Mouse (Mus musculus): ENCODE measurements around the gene Adam17. TPM values are rescaled to one million over a fixed set of nuclear protein-coding genes. Genes with fewer than 3 reads are reported as not detected.

Gene Adam17
- polyA plus RNA-seq, 1 experiment from 2014 or later, result 46.1 TPM

DNA sequence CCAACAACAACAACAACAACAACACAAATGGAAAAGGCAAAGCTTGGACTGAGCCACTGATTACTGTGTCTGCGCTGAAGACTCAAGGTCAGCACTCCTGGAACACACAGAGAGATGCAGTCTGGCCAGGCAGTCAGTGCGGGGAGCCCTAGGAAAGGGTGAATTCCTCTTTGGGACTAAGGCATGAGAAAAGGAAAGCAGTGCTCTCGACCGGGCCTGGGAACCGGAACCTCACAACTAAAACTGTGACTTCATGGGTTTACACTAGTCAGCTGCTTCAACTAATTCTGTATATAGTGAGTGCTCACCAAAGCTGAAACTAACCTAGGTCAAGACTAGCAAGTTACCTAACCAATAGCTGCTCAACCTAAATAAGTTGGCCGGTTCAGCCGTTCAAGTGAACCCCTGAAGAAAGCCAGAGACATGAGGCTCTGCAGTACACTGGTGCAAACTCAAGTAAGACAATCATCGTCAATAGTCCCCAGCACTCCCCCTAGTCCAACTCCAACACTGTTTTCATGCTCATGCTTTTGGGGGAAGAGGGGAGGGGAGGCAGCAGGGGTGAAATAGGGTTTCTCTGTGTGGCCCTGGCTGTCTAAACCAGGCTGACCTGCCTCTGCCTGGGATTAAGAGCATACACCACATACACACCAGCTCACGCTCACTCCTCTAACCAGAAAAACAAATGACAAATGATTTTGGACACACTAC lies 4.9 kb downstream of the Adam17 start:
- H3K36me3 ChIP-seq (replicated peaks; ENCODE audit: control insufficient read depth, insufficient read depth, low read depth, low read length), result no peaks in the 10 kb centered on the region
- 93% methylated on average over 9 of the region's 9 CpGs for WGBS
- H3K9ac ChIP-seq (replicated peaks; ENCODE audit: low read length), result no peak overlapping the region
- H3K4me2 ChIP-seq (ENCODE audit: low read depth, low read length), result no peak overlapping the region
- H3K4me3 ChIP-seq (ENCODE audit: low read depth, low read length), result no peak overlapping the region
- H3K4me1 ChIP-seq (ENCODE audit: control insufficient read depth, insufficient read depth, low read length), result no peaks in the 10 kb centered on the region
- ATAC-seq (replicated peaks; ENCODE audit: insufficient number of reproducible peaks, low FRiP score, low TSS enrichment, low read depth), result no peak
- DNase-seq (ENCODE audit: low spot score), result no peak
- no peak overlapping the region for H3K27ac ChIP-seq (replicated peaks; ENCODE audit: low read depth, low read length)
- no peaks in the 10 kb centered on the region for H3K27me3 ChIP-seq (ENCODE audit: control insufficient read depth, insufficient read depth, low read length)
- no peaks in the 10 kb centered on the region for H3K9me3 ChIP-seq (replicated peaks; ENCODE audit: control insufficient read depth, low read length)

DNA sequence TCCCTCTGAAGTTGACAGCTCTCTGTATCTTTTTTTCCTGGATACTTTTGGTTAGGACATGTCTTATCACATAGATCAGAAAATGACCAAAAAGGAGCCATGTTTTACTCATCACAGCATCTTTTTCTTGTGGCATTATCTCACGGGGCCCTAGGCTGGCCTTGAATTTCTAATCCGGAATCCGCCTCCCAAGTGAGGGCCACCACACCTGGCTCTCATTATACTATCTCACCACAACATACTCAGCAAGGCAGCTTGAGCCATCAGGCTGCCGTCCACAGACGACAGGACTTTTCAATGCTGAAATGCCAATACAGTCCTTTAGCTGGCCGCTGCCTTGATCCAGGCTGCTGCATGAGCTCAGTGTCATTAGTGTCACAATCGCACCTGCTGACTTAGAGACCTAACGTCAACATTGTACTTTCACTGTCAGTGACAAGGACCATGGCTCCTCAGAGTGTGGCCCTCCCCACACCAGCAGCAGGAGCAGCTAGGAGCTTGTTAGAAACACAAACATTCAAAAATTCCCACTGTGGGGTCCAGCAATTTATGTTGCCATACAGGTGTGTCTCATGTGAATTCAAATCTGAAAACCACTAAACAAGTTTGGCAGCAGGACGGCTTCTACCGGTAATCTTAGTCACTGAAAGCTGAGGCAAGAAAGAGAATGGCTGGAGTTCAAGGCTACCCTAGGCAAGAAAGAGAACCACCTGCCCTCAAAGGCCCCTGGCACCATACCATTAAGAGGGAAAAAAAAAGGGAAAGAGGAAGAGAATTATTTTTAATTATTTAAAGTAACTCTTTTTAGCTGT lies 8.6 kb downstream of the Adam17 start:
- no peak overlapping the region for H3K4me3 ChIP-seq (ENCODE audit: low read depth, low read length)
- no peak for ATAC-seq (replicated peaks; ENCODE audit: insufficient number of reproducible peaks, low FRiP score, low TSS enrichment, low read depth)
- H3K36me3 ChIP-seq (replicated peaks; ENCODE audit: control insufficient read depth, insufficient read depth, low read depth, low read length), result no peaks in the 10 kb centered on the region
- no peak overlapping the region for H3K9ac ChIP-seq (replicated peaks; ENCODE audit: low read length)
- H3K4me1 ChIP-seq (ENCODE audit: control insufficient read depth, insufficient read depth, low read length), result no peaks in the 10 kb centered on the region
- no peak overlapping the region for H3K27ac ChIP-seq (replicated peaks; ENCODE audit: low read depth, low read length)
- H3K9me3 ChIP-seq (replicated peaks; ENCODE audit: control insufficient read depth, low read length), result no peaks in the 10 kb centered on the region
- DNase-seq (ENCODE audit: low spot score), result peak; percentile 19
- no peaks in the 10 kb centered on the region for H3K27me3 ChIP-seq (ENCODE audit: control insufficient read depth, insufficient read depth, low read length)
- no peak overlapping the region for H3K4me2 ChIP-seq (ENCODE audit: low read depth, low read length)
- WGBS, result 66% methylated on average over 10 of the region's 10 CpGs

DNA sequence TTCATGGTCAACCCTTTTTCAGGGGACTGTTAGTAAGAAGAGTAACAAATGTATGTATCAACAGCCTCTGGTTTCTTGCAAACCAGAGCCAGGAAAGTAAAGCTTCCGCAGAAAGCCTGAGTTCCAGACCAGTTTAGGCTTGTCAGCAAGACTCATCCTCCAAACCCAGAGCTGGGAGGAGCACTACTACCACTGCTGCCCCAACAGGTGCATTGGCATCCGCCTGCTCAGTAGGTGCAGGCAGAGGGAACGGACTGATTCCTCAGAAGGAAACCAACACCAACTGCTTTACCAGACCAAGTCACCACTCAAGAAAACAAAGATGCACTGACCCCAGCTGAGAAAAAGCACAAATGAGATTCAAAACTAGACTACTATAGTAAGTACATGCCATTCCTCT lies 10.2 kb downstream of the Adam17 start:
- Histone ChIP-seq H3K36me3 (replicated peaks; ENCODE audit: control insufficient read depth, insufficient read depth, low read depth, low read length) (no peaks in the 10 kb centered on the region), H3K4me1 (ENCODE audit: control insufficient read depth, insufficient read depth, low read length) (no peaks in the 10 kb centered on the region), H3K27me3 (ENCODE audit: control insufficient read depth, insufficient read depth, low read length) (no peaks in the 10 kb centered on the region), H3K4me2 (ENCODE audit: low read depth, low read length) (no peak overlapping the region), H3K9me3 (replicated peaks; ENCODE audit: control insufficient read depth, low read length) (no peaks in the 10 kb centered on the region), H3K4me3 (ENCODE audit: low read depth, low read length) (no peak overlapping the region), H3K27ac (replicated peaks; ENCODE audit: low read depth, low read length) (no peak overlapping the region), H3K9ac (replicated peaks; ENCODE audit: low read length) (no peak overlapping the region)
- 95% methylated on average over 3 of the region's 3 CpGs for WGBS
- no peak for ATAC-seq (replicated peaks; ENCODE audit: insufficient number of reproducible peaks, low FRiP score, low TSS enrichment, low read depth)
- no peak for DNase-seq (ENCODE audit: low spot score)

DNA sequence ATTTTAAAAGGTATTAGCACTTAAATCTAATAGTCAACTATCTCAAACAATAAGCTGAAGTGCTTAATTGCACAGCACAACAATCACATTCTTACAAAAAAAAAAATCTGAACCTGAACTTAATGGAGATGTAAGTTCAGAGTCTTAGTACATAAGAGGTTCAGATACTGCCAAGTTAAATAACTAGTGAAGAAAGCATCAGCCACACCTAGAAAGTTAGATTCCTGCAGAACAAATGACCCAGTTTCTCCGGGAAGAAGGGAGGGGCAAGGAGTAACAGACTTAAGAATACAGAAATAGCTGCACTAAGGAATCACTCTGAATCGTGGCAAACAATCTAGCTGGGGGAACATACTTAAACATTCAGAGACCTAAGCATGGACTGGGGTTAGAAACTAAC lies 10.7 kb downstream of the Adam17 start:
- ATAC-seq (replicated peaks; ENCODE audit: insufficient number of reproducible peaks, low FRiP score, low TSS enrichment, low read depth), result no peak
- H3K4me2 ChIP-seq (ENCODE audit: low read depth, low read length), result no peak overlapping the region
- no peaks in the 10 kb centered on the region for H3K27me3 ChIP-seq (ENCODE audit: control insufficient read depth, insufficient read depth, low read length)
- H3K36me3 ChIP-seq (replicated peaks; ENCODE audit: control insufficient read depth, insufficient read depth, low read depth, low read length), result no peaks in the 10 kb centered on the region
- no peak overlapping the region for H3K27ac ChIP-seq (replicated peaks; ENCODE audit: low read depth, low read length)
- no peak for DNase-seq (ENCODE audit: low spot score)
- H3K4me3 ChIP-seq (ENCODE audit: low read depth, low read length), result no peak overlapping the region
- no peaks in the 10 kb centered on the region for H3K4me1 ChIP-seq (ENCODE audit: control insufficient read depth, insufficient read depth, low read length)
- H3K9me3 ChIP-seq (replicated peaks; ENCODE audit: control insufficient read depth, low read length), result no peaks in the 10 kb centered on the region
- 76% methylated on average over 2 of the region's 2 CpGs for WGBS
- H3K9ac ChIP-seq (replicated peaks; ENCODE audit: low read length), result no peak overlapping the region

DNA sequence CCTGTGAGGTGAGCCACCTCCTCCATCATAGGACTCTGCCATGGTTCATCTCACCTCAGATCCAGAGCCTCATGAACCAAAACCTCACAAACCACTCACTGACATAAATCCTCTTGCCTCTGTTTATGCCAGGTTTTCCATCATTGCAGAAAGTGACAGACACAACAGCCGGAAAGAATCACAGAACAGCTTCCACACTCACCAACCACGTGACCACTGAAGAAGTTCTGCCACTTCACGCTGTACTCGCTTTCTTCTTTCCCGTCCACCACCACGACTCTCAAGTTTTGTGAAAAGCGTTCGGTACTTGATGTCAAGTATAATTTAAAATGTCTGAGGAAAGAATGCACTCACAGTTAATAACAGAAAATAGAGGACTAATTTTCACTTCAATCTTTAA lies 19.8 kb downstream of the Adam17 start:
- Histone ChIP-seq H3K36me3 (replicated peaks; ENCODE audit: control insufficient read depth, insufficient read depth, low read depth, low read length) (peaks cover 6% of the 10 kb centered on the region; the same call in 1 of the 2 replicates), H3K4me2 (ENCODE audit: low read depth, low read length) (no peak overlapping the region), H3K27me3 (ENCODE audit: control insufficient read depth, insufficient read depth, low read length) (no peaks in the 10 kb centered on the region), H3K4me3 (ENCODE audit: low read depth, low read length) (no peak overlapping the region), H3K9ac (replicated peaks; ENCODE audit: low read length) (no peak overlapping the region), H3K9me3 (replicated peaks; ENCODE audit: control insufficient read depth, low read length) (no peaks in the 10 kb centered on the region), H3K27ac (replicated peaks; ENCODE audit: low read depth, low read length) (no peak overlapping the region), H3K4me1 (ENCODE audit: control insufficient read depth, insufficient read depth, low read length) (no peaks in the 10 kb centered on the region)
- ATAC-seq (replicated peaks; ENCODE audit: insufficient number of reproducible peaks, low FRiP score, low TSS enrichment, low read depth), result no peak
- no peak for DNase-seq (ENCODE audit: low spot score)
- 95% methylated on average over 8 of the region's 8 CpGs for WGBS

DNA sequence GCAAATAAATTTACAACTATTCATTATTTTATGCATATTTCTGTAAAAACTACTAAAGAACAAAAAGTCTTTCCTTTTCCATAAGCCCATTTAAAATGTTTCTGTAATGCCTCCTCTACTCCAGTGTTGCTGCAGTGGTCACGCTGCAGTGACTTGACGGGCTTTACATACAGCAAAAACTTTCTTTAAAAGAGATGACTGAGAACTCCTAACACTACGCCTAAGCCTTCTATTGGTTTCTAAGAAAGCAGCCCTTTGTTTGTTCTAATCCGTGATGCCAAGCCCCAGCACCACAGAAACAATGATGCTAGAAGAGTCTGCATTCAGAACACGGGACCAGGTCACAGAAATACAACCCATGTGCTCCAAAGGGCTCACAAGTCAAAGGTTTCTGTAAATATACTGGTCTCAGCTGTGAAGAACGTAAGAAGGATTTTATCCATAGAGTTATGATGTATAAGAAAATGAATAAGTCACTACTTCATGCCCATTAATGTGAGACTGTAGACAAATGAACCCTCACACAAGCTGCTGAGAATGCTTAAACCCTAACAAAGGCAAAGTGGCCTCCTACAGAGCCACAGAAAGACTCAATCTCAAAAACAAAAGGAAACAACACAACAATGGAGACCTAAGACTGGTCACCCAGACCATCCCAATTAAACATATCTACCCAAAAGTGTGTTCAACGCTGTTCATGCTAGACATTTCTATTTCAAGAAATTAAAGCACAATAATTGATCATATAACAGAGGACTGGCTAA lies 23.1 kb downstream of the Adam17 start:
- Histone ChIP-seq H3K9ac (replicated peaks; ENCODE audit: low read length) (no peak overlapping the region), H3K4me2 (ENCODE audit: low read depth, low read length) (no peak overlapping the region), H3K27me3 (ENCODE audit: control insufficient read depth, insufficient read depth, low read length) (no peaks in the 10 kb centered on the region), H3K9me3 (replicated peaks; ENCODE audit: control insufficient read depth, low read length) (no peaks in the 10 kb centered on the region), H3K36me3 (replicated peaks; ENCODE audit: control insufficient read depth, insufficient read depth, low read depth, low read length) (peaks cover 6% of the 10 kb centered on the region; the same call in 1 of the 2 replicates), H3K27ac (replicated peaks; ENCODE audit: low read depth, low read length) (no peak overlapping the region), H3K4me1 (ENCODE audit: control insufficient read depth, insufficient read depth, low read length) (no peaks in the 10 kb centered on the region), H3K4me3 (ENCODE audit: low read depth, low read length) (no peak overlapping the region)
- no peak for ATAC-seq (replicated peaks; ENCODE audit: insufficient number of reproducible peaks, low FRiP score, low TSS enrichment, low read depth)
- no peak for DNase-seq (ENCODE audit: low spot score)
- 45% methylated on average over 7 of the region's 7 CpGs for WGBS

DNA sequence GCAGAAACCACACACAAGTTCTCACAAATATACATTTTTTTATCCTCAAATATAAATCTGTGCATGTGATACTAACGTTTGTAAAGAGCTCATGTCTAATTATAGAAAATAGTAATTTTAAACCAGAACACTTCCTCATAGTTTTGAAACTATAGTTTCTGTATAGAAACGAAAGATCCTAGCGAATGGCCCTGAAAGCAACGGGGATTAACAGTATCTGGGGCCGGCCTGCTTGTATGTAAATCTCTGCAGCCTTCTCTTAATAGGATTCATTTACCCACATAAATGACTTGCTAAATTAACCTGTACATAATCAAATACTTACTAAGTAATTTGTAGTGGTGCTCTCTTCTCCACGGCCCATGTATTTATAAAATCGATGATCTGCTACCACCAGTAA lies 26.5 kb downstream of the Adam17 start:
- DNase-seq (ENCODE audit: low spot score) (no peak), ATAC-seq (replicated peaks; ENCODE audit: insufficient number of reproducible peaks, low FRiP score, low TSS enrichment, low read depth) (no peak)
- no peaks in the 10 kb centered on the region for H3K27me3 ChIP-seq (ENCODE audit: control insufficient read depth, insufficient read depth, low read length)
- no peak overlapping the region for H3K9ac ChIP-seq (replicated peaks; ENCODE audit: low read length)
- no peaks in the 10 kb centered on the region for H3K9me3 ChIP-seq (replicated peaks; ENCODE audit: control insufficient read depth, low read length)
- no peak overlapping the region for H3K4me2 ChIP-seq (ENCODE audit: low read depth, low read length)
- no peaks in the 10 kb centered on the region for H3K4me1 ChIP-seq (ENCODE audit: control insufficient read depth, insufficient read depth, low read length)
- no peaks in the 10 kb centered on the region for H3K36me3 ChIP-seq (replicated peaks; ENCODE audit: control insufficient read depth, insufficient read depth, low read depth, low read length)
- WGBS, result 94% methylated on average over 7 of the region's 7 CpGs
- no peak overlapping the region for H3K4me3 ChIP-seq (ENCODE audit: low read depth, low read length)
- H3K27ac ChIP-seq (replicated peaks; ENCODE audit: low read depth, low read length), result no peak overlapping the region

All from embryonic facial prominence, embryonic 11.5 days (tissue).